Mouse (Mus musculus) liver, embryonic 12.5 days (tissue): ENCODE data around the gene Klra3. TPM values are rescaled to one million over a fixed set of nuclear protein-coding genes. Genes with fewer than 3 reads are reported as not detected.
"Not testable (repeated sequence)": the region's sequence is repeated elsewhere in the genome, so short reads cannot be mapped to it uniquely, and the experiment has no call there.

ENCODE experiments used
- ATAC-seq: fragments of 200-750 bp; cut with Nextera tagmentation; 2 replicates; pipeline ENCODE4 v1.8.0; 2017; ENCODE audit warnings: moderate number of reproducible peaks, mild to moderate bottlenecking, moderate library complexity
- H3K27ac ChIP-seq: fragments of 300-500 bp; sonication (generic); 2 replicates; pipeline ENCODE4 v1.5.1; 2016; ENCODE audit warnings: mild to moderate bottlenecking
- H3K27me3 ChIP-seq: fragments of 300-500 bp; sonication (generic); replicated peaks from 2 replicates; pipeline ENCODE4 v1.6.1; 2016; ENCODE audit warnings: mild to moderate bottlenecking, moderate library complexity
- H3K36me3 ChIP-seq: fragments of 300-500 bp; sonication (generic); 2 replicates; pipeline ENCODE4 v1.6.1; 2016; ENCODE audit warnings: mild to moderate bottlenecking, moderate library complexity
- H3K4me1 ChIP-seq: fragments of 300-500 bp; sonication (generic); 2 replicates; pipeline ENCODE4 v1.6.1; 2016
- H3K4me2 ChIP-seq: fragments of 300-500 bp; sonication (generic); 2 replicates; pipeline ENCODE4 v1.6.1; 2016; ENCODE audit warnings: mild to moderate bottlenecking, moderate library complexity
- H3K4me3 ChIP-seq: fragments of 300-500 bp; sonication (generic); 2 replicates; pipeline ENCODE4 v1.5.1; 2016; ENCODE audit warnings: mild to moderate bottlenecking, moderate library complexity
- H3K9ac ChIP-seq: fragments of 300-500 bp; sonication (generic); 2 replicates; pipeline ENCODE4 v1.6.1; 2016; ENCODE audit warnings: mild to moderate bottlenecking, moderate library complexity
- H3K9me3 ChIP-seq: fragments of 300-500 bp; sonication (generic); replicated peaks from 2 replicates; pipeline ENCODE4 v1.6.1; 2016; ENCODE audit warnings: mild to moderate bottlenecking, moderate library complexity
- WGBS: fragments of 180-500 bp; shearing (Covaris S2); methylation state at CpG from one replicate; pipeline ENCODE4 v1.1.7; 2016; ENCODE audit not compliant: insufficient replicate concordance; 5-methylcytosine and 5-hydroxymethylcytosine counted together
- polyA plus RNA-seq: library from polyadenylated mRNA; unstranded; fragments of >200 nt; fragmentation: Nextera tagmentation; extraction: Ambion mirVana; gene quantifications from 2 replicates; pipeline ENCODE4 v1.2.1, GENCODE M21; 2016

The Klra3 gene
- polyA plus RNA-seq, result not detected in 2 replicates

DNA sequence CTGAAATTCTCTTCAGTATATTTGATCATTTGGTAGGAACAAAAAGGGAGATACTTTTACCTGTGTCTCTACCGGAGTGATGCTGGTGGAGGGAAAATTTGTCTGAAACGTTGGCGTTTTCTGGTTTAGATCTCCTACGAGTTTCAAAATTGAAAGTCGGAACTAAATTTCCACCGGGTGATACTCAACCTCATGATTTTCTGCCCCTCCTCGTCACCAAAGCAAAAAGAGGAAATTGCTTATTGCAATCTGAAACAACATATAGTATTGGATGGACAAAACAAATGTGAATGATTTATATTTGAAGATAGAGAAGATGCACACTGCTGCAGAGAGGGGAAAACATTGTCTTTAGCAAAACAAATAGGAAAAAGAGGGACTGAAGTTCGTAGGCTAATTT lies at the start of gene Klra3:
Gene Klra3, minus strand, starts transcription at position 164 of the 400 bp plus-strand sequence.
- no peak within 1 kb of the TSS for H3K9ac ChIP-seq
- H3K36me3 ChIP-seq, result no peaks in the 10 kb centered on the region
- WGBS, result 69% methylated on average over 8 of the region's 8 CpGs
- H3K9me3 ChIP-seq, result no peaks in the 10 kb centered on the region
- H3K27ac ChIP-seq, result no peak within 1 kb of the TSS
- H3K4me1 ChIP-seq, result no peaks in the 10 kb centered on the region
- H3K4me2 ChIP-seq, result no peak within 1 kb of the TSS
- no peak for ATAC-seq
- H3K4me3 ChIP-seq, result no peak within 1 kb of the TSS
- H3K27me3 ChIP-seq, result no peaks in the 10 kb centered on the region

DNA sequence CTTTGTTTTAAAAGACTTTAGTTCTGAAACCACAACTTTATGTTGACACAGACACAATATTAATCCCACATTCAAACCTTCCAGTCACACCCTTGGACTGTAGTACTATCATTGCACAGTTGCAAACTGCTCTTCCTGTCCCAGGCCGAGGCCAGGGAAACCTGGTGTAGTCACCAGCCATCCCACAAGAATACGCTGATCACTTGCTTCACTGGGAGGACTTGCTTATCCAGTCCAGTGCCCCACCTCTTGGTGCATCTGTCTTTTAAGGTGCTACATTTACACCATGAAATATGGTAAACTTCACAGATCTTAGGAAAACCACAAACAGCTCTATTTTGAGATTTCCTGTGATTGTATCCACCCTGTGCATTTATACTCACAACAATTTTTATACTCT lies 49.4 kb upstream of the Klra3 start, which contains the start of gene Klra1:
Gene Klra1, minus strand, starts transcription at position 125 of the 400 bp plus-strand sequence.
- H3K4me2 ChIP-seq, result no peak within 1 kb of the TSS
- 57% methylated on average over 2 of the region's 2 CpGs for WGBS
- ATAC-seq, result no peak
- no peaks in the 10 kb centered on the region for H3K36me3 ChIP-seq
- no peaks in the 10 kb centered on the region for H3K9me3 ChIP-seq
- no peak within 1 kb of the TSS for H3K27ac ChIP-seq
- no peaks in the 10 kb centered on the region for H3K4me1 ChIP-seq
- H3K9ac ChIP-seq, result no peak within 1 kb of the TSS
- no peak within 1 kb of the TSS for H3K4me3 ChIP-seq
- no peaks in the 10 kb centered on the region for H3K27me3 ChIP-seq

DNA sequence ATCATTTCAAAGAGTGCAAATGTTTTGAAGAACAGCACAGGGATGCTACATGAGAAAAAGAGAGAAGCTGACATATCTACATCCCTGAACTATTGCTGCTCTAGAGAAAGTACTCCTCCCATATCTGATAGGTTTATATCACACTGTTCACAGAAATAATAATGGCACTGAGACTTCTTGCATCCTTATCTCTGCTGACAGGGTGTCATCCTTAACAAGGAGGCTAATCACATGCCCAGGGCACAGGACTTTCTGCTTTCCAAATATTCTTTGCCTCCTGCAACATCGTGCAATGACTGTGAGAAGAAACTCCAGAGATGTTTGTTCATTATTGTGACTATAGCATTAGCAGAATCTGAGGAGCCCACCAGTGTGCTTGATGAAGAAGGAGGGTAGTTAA lies 48.4 kb upstream of the Klra3 start:
- no peak overlapping the region for H3K27ac ChIP-seq
- H3K4me1 ChIP-seq, result no peaks in the 10 kb centered on the region
- WGBS, result 52% methylated on average over 1 of the region's 1 CpGs
- no peak overlapping the region for H3K9ac ChIP-seq
- H3K4me3 ChIP-seq, result no peak overlapping the region
- H3K36me3 ChIP-seq, result no peaks in the 10 kb centered on the region
- H3K27me3 ChIP-seq, result no peaks in the 10 kb centered on the region
- H3K9me3 ChIP-seq, result no peaks in the 10 kb centered on the region
- no peak for ATAC-seq
- no peak overlapping the region for H3K4me2 ChIP-seq

DNA sequence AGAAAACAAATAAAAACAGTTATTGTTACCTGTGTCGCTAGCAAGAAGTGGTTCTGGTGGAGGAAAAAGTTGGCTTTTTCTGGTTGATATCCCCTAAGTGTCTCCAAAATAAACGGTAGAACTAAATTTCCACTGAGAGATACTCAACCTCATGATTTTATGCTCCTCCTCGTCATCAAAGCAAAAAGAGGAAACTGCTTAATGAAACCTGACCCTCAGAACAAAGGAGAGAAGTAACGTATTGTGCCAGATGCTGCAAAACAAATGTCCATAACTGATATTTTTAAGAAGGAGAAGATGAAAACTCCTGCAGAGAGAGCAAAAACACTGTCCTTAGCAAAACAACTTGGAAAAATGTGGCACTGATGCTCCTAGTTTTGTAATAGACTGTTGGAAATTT lies 45.0 kb upstream of the Klra3 start:
- Histone ChIP-seq H3K9ac (no peak overlapping the region), H3K9me3 (no peaks in the 10 kb centered on the region), H3K4me1 (no peaks in the 10 kb centered on the region), H3K27ac (no peak overlapping the region), H3K4me3 (no peak overlapping the region), H3K36me3 (no peaks in the 10 kb centered on the region), H3K4me2 (no peak overlapping the region), H3K27me3 (no peaks in the 10 kb centered on the region)
- ATAC-seq, result no peak
- WGBS, result 57% methylated on average over 4 of the region's 4 CpGs

DNA sequence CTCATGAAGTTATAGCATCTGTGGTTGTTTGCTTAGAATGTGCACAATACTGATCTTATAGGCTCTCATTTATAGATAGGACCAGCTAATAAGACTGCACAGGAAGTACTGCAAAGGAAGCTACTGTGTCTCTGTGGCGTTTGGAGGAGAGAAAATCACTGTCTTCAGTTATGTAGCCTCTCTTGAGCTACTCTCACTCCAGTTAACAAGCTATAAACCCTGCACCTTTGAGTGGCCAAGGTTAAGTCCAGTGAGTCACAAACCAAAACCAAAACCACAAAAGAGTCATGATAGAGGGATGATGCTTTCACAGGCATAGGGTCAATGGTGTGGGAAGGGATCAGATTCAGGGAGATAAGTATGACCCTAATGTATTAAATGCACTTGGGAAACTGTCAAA lies 8.0 kb upstream of the Klra3 start:
- not testable (repeated sequence) for H3K27me3 ChIP-seq, H3K36me3 ChIP-seq, H3K4me1 ChIP-seq, H3K4me3 ChIP-seq, H3K4me2 ChIP-seq, H3K9me3 ChIP-seq, H3K27ac ChIP-seq, ATAC-seq, H3K9ac ChIP-seq
- 11% methylated on average over 1 of the region's 1 CpGs for WGBS

DNA sequence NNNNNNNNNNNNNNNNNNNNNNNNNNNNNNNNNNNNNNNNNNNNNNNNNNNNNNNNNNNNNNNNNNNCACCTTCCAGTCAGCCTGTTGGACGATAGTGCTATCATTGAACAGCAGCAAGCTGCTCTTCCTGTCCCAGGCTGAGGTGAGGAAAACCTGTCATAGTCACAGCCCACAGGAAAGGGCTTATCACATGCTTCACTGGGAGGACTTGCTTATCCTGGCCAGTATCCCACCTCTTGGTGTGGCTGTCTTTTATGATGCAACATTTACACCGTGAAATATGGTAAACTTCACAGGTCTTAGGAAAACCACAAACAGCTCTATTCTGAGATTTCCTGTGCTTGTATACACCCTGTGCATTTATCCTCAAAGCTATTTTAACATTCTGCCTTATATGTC lies 4.6 kb upstream of the Klra3 start:
- not testable (repeated sequence) for H3K27ac ChIP-seq, H3K27me3 ChIP-seq, H3K4me3 ChIP-seq, H3K4me1 ChIP-seq, H3K9ac ChIP-seq, H3K4me2 ChIP-seq, H3K9me3 ChIP-seq, H3K36me3 ChIP-seq
- peak; percentile 27; the same call in 1 of the 2 replicates for ATAC-seq
- WGBS, result 39% methylated on average over 2 of the region's 2 CpGs

DNA sequence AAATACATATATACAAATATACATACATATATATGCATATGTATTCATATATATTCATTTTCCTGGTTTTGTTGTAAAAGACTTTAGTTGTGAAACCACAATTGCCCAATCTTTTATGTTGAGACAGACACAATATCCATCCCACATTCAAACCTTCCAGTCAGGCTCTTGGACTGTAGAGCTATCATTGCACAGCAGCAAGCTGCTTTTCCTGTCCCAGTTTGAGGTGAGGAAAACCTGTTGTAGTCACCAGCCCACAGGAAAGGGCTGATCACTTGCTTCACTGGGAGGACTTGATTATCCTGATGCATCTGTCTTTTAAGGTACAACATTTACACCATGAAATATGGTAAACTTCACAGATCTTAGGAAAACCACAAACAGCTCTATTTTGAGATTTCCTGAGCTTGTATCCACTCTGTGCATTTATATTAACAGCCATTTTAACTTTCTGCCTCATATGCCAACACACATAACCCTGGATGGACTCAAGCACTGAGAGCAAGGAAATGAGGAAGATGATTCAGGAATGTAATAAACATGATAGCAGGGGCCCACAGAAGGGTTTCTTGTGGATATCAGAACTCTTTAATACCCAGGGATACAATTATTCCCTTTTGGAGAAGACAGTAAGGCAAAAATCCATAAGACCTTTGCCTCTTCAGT lies 49.3 kb downstream of the Klra3 start:
- Histone ChIP-seq H3K4me3 (no peak overlapping the region), H3K9me3 (no peaks in the 10 kb centered on the region), H3K27me3 (no peaks in the 10 kb centered on the region), H3K9ac (no peak overlapping the region), H3K4me1 (no peaks in the 10 kb centered on the region), H3K4me2 (no peak overlapping the region), H3K27ac (no peak overlapping the region), H3K36me3 (no peaks in the 10 kb centered on the region)
- ATAC-seq, result no peak

DNA sequence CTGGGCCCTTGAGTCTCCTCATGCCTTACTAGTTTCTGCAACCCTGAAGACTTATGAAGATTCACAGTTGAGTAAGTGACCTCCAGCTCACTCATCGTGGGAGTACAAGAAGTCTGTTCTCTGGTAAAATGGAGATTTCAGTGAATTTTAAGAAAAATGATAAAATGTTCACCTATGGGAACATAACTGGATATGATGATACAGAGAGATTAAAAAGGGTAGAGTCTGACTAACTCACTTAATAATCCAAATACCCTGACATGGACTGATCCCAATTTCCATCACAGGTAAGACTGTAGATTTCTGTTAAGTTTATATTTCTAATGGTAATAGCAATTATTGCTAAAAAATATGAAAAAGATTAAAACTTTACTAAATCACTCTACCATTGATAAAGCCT lies 55.5 kb downstream of the Klra3 start, which contains the start of gene Klra10:
Gene Klra10, minus strand, starts transcription at position 101 of the 400 bp plus-strand sequence.
- H3K36me3 ChIP-seq, H3K9ac ChIP-seq, H3K4me2 ChIP-seq, H3K4me3 ChIP-seq, H3K27me3 ChIP-seq, H3K27ac ChIP-seq, ATAC-seq, H3K9me3 ChIP-seq, H3K4me1 ChIP-seq: not testable (repeated sequence)
- WGBS, result 62% methylated on average over 1 of the region's 1 CpGs

Other genes with a start within 250 kb of the Klra3 start
- gene Klra8, start 207.7 kb downstream of the Klra3 start, polyA plus RNA-seq, result not detected in 2 replicates
- gene Klra9, start 144.5 kb downstream of the Klra3 start, polyA plus RNA-seq, result not detected in 2 replicates
- not detected in 2 replicates for gene Klra7, start 104.3 kb downstream of the Klra3 start, polyA plus RNA-seq
- gene Klra10, start 55.6 kb downstream of the Klra3 start, polyA plus RNA-seq, result not detected in 2 replicates
- gene Klra1, start 49.3 kb upstream of the Klra3 start, polyA plus RNA-seq, result not detected in 2 replicates